Mouse (Mus musculus) T-helper 1 cell (primary cell): ENCODE measurements around the gene Fam50b.

Experiments used
- in situ Hi-C: fragments of 300-600 bp; cut with MboI, MseI; formaldehyde crosslinking; loops from one replicate; pipeline ENCODE4 v1.15.1; 2025; ENCODE audit warnings: high pct_unique_total_duplicates

Fam50b gene

DNA sequence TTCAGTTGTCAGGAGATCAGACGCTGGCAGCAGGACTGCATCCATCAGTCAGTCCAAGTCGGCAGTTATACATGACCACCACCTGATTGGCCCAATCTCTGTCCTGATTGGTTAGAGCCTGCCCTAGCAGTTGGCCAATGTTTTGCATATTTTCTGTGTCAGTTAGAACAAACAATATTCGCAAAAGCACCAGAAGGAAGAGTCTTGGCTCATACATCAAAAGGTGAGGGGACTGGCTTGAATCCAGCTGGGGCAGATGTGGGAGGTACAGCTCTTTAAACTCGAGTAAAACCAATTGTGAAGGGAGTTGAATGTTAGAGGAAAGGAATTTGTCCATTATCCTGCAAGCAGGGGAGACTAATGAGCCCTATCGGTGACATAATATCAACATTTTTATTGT is at the start of gene Fam50b:
Fam50b (plus strand) TSS at position 165 of the 400 bp plus-strand sequence.
- in situ Hi-C loops = no loop called here

DNA sequence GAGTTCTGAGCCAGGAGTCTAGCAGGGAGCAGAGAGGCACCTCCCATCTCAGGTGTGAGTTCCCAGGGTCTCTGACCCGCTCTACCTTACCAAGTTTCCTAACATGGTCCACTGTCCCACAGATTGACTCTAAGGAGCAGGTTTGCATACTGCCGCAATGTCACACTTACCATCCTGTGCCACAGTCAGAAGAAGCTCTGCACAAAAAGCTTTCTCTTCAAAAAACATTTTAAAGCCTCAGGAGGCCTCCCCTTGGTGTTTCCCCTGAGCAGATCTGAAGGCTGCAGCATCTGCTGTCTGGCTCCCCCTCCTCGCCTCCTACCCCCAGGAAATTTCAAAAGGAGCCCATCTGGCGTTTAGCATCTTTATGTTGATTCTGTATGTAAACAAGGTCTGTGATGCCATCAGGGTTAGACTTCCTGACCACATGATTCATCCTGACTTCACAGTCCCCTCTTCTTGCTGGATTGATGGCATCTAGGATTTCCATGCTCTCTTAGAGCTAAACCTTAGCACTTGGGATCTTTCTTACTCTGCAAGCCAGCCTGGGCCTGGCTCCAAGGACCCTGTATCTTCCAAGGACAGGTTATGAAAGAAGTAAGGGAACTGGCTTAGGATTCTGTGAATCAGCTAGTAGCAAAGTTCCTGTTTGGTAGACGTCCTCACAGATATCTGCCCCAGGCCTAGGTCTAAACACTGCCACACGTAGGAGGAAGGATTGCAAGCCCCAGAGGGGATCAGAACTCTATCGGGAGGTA is 49.5 kb upstream of the Fam50b start:
- in situ Hi-C loops = no loop called here

DNA sequence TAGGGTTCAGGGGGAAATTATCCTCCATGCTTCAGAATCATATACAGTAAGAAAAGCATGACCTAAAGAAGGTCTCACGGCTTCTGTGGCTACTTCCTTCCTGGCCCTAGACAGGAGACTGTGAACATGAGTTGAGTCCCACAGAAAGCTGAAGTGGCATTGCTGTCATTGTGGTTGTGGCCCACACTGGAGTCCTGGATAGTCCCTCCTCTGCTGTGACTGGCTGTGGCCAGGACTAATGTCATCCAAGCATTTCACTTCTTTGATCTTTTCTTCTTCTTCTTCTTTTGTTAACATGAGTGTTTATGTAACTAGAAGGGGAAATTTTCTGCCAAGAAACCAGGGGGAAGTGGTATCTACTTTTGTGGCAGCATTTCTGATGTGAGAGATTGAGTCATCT is 43.6 kb upstream of the Fam50b start:
- in situ Hi-C loops = no loop called here

DNA sequence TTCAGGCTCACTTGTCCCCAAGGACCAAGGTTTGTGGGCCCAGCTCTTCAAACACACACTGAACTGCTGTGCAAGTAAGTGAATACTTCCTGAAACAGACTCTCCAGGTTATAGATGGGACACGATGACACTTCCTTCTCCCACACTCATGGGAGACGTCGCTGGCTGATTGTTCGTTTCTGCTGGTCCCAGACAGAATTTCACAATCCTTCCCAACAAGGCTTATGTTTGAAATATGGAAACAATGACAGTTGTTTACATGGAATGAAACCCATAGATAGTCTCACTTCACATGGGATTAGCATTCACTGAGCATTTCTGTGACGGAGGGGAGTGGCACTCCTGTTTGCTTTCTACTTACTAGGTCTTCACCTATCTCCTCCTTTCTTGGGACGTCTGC is 41.5 kb upstream of the Fam50b start:
- in situ Hi-C loops = no loop called here

DNA sequence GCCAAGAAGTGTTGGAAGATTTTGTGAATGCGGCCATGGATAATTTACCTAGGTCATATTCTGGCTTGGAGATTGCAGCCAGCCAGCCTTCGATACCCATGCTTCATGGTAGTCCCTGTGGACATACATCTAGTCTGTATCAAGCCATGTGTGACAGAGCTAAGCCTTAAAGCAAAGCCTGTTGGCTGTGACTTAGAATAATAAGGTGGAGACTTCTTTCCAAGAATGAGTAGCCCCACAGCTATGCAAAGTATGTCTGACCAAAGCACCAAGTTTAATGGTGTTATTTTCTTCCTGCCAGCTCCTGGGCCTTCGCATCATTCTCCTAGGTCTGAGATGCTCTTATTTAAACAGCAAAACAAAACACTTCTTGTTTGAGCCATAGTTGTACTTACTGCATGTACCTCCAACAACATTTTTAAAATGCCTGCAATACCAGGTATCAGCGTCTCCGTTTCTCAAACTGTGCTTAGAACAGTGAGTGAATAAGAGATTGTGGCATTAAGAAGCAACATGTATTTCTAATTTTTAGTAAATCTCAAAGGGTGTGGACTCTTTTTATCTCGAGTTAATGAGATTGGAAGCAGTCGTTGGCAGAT is 37.8 kb upstream of the Fam50b start:
- in situ Hi-C loops = no loop called here

DNA sequence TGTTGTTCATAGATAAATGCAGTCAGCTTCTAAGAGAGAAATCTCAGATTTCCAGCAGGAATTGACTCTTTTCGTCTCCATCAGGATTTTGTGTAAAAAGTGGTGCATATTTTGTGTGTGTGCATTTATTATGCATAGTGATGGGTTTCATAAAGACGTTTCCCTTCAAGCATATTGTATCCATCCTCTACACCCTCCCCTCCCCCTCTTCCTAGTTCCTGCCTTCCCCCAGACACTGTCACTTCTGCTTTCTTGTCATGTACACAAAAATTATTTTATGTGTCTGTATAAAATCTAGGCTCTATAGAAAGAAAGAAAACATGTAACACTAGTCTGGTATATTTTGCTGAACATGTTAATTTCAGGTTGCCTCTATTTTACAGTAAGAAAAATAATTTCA is 34.6 kb upstream of the Fam50b start:
- in situ Hi-C loops = no loop called here

DNA sequence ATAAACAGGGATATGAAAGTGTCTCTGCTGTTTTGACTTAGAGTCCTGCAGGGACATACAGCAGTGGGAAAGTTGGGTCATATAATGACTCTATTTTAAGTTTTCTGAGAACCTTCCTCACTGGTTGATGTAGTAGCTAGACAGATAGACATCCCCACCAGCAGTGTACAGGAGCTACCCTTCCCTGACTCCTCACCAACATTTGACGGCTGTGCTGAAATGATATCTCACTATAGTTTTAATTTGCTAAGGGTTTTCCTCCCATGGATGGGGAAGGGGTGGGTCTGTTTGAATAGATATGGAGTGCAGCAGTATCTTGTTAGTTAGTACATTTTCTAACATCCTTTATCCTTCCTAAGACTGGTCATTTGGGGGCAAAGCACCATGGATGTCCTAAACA is 34.0 kb upstream of the Fam50b start:
- in situ Hi-C loops = no loop called here

DNA sequence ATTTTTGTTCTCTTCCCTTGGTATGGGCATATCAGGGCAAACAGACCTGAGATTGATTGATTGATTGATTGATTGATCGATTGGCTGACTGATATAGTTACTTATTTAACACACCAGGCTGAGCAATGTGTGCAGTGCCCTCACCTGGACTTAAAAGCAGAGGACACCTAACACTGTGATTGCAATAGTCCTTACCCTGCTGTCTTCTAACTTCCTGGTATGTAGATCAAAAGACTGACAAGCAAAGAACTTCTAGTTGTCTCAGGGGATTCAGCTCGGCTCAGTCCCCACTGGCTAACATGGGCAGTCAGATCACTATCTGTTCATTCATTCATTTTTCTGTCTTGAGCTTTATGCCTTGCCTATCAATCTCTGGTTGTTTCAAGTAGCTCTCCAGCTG is 31.3 kb upstream of the Fam50b start:
- in situ Hi-C loops = no loop called here

DNA sequence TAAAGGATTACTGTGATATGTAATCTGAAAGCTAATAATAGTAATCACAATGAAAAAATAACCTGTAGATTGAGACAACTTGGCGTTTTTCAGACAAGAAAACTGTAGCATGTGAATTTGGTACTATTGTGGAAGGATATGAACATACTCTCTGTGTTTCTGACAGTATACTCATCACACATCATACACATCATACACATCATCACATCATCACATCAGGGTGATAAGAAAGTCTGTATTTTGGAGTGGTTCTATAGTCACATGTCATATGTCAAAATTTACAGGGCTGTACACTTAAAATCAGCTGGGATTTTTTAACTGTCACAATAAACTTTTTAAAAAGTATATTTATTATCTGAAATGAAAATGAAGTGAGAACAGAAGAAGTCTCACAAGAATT is 30.9 kb upstream of the Fam50b start:
- in situ Hi-C loops = no loop called here

DNA sequence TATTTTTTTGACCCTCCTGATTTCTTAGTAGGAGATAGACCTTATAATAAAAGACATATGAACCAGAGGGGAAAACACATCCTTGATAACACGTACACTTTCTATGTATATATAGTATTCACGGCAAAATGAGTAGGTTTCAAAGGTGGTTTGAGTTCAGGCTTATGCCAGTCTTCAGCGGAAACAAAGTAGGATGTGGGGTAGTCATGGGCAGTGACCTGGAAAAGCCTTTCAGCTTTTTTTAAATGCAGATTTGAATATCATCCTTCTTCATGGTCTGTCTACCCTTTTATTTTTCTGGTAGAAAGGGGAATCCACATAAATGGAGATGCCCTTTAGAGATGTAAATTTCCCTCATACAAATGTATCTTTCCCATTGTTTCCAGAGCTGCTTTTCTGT is 29.8 kb upstream of the Fam50b start:
- in situ Hi-C loops = no loop called here

DNA sequence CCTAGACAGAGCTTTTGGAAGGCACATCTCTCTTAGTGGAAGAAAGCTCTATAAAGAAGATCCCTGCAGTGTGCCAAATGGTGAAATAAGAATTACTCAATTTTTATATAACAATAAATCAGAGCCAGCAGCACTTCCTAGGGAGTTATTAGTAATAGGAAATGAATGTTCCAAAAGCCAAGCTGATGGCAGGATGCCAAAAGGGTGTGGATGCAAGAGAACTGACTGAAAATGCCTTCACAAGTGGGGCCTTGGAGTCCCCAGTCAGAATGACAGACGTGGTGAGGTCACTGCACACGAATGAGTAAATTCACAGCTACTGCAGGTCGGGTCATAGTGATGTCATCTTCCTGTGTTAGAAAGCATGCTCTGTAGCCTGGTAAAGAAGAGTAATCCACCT is 25.7 kb upstream of the Fam50b start:
- in situ Hi-C loops = no loop called here

DNA sequence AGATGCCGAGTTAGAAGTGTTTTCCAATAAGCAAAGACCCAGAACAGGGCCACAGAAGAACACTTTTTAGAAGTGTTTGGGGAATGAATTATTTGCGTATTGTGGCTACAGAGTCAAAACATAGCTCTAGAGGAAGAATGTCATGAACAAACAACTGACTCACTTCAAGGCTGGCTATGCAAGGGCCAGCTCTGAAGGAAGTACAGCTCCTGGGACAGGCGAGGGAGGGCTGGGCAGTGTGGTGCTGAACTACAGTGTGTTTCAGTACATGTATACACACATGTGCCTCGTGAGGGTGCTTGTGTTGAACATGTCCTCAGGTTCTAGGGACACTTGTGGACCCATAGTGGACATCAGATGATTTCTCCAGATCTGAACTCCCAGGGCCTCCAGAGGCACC is 25.1 kb upstream of the Fam50b start:
- in situ Hi-C loops = no loop called here

DNA sequence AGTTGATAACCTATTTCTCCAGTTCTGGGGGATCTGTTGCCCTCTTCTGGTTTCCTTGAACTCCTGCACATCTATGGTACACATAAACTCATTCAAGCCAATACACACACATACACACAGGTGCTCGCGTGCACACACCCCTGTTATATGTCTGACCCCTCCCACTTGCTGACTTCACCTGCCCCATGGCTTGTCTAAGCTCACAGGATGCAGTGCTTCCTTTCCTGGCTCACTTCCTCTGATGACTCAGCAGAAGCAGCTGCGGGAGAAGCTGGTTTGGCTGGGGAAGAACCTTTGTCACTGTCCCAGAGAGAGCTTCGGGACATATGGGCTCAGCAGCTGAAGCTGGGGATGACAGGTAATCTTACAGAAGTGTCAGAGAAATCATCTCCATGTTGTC is 23.2 kb upstream of the Fam50b start:
- in situ Hi-C loops = no loop called here

DNA sequence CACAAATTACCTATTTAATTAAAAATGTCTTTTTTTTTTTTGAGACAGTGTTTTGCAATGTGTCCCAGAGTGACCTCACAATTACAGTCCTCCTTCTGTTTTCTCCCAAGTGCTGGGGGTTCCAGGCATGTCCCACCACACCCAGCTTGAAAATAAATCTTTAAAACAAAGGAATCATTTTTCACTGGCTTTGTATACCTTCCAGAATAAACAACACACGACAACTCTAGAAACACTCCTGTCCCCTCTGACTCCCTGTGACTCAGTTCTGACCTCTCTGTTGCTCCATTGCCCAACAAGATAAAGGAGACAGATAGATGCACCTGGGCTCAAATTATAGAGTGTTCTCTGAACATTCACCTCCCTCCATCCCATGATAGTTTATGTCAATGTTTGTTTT is 21.8 kb upstream of the Fam50b start:
- in situ Hi-C loops = no loop called here

DNA sequence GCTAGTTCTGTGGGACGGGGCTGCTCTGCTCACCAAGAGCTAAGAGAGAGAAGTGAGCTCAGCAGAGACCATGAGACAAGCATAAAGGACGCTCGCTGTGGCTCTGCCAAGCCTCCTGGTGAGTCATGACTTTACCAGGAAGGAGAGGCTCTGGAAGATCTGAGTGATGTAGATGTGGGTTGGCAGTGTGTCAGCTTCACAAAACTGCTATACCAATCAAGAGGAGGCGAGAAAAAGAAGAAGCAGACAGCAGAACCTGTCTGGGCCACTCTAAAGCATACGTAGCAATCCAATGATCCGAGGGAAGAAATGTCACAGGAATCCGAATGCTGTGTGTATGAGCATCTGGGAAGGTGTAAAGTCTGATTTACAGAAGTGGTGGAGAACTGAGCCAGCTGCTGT is 19.2 kb upstream of the Fam50b start:
- in situ Hi-C loops = no loop called here

DNA sequence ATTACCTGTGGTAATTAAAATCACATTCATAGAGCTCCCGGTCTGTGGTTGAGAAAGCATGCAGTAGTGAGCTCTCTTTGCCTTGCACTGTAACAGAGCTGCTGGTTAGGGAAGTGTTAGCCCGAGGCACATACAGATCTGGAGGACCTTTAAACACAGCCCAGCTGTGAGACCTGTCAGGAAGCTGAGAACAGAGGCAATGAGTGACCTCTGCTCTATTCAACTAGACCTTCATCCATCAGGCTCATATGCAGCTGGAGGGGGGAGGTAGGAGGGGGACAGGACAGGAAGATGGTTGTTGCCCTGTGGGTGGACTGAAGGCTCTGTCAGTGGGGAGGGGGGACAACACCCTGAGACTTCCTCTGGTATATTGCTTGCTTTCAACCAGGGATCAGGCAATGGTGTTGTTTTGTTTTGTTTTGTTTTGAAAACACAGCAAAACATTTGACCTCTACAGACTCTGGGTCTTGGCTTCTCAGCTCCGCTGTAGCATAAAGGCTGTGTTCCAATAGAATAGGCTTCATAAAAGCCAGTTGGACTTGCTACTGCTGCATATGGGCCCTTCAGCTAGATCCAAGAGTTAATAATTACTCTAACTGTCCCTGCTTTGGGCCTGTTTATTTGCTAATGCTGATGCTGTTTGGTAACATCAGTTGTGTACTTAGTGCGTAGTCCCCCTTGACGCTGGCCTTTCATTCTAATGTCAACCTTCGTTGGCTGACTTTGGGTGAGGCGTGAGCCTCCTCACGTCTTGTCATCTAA is 9.6 kb upstream of the Fam50b start:
- in situ Hi-C loops = no loop called here

DNA sequence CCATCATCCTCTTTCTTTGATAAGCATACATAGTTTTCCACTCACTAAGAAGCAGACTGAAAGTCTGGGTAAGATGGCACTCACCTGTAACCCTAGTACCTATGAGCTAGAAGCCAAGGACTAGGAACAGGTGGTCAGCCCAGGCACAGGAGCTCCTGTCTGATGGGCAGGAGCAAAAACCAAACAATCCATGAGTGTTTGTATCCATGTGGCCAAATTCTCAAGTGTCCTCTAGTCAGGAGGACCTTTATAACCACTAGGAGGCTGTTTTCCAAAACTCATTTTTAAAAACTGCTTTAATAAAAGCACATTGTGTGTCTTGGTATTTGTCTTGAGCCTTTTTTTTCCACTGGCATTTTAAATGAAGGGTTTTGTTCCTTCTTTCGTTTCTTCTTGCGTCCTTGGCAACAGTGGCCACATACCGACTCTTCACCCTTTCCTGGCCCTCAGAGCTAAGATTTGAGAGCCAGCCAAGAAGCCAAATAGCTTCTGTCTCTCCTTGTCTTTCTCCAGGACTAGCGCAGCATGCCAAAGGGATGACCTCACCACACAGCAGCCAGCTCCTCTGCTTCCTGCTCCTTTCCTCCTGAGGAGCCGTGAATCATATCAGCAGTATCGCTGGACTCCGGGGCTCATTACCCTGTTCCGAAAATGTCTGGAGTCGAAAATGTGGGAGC is 8.7 kb upstream of the Fam50b start:
- in situ Hi-C loops = no loop called here

DNA sequence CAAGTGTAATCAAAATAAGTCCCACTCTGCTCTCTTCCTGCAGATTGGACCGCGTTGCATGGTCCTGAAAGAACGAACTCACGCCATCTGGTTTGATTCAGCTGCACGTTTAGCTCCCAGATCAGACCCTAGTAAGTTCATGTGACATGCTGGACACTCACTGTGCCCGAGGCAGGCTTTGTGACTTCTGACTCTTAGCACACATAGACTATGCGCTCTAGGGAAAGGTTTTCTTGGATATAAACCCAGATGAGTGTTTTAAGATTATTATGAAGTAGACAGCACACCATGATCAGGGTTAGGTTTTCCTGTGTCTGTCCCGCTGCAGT is 8.2 kb upstream of the Fam50b start:
- in situ Hi-C loops = no loop called here

DNA sequence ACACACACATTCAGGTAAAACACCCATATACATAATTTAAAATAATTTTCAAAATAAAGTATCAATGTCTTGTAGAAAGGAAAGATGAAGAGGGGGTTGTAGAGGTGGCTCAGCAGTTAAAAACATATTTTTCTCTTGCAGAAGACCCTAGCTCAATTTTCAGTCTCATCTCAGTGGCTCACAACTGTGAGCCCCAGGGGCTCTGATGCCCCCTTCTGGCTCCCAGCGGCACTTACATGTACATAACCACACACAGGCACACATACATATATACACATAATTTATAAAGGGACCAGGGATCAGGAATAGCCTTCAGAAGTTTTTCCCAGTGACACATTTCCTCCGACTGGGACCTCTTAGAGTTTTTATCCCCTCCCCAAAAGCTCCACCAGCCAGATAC is 7.6 kb upstream of the Fam50b start:
- in situ Hi-C loops = no loop called here

DNA sequence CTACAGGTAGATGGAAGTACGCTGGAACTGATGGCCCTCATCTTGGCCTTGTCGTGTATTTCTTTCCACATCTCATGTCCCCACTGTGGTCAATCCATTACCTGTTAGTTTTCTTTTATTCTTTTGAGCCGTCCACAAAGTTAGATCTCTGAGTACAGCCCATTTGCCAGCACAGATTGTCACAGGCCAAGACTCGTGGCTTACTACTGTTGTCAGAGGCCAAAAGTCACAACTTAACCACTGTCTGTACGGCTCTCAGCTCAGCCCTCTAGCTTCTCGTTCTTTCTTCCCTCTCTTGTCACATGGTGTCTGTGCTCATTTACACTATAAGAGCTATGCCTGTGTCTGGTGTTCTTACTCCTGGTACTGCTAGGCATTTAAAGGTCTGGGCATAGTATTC is 3.1 kb upstream of the Fam50b start:
- in situ Hi-C loops = no loop called here

DNA sequence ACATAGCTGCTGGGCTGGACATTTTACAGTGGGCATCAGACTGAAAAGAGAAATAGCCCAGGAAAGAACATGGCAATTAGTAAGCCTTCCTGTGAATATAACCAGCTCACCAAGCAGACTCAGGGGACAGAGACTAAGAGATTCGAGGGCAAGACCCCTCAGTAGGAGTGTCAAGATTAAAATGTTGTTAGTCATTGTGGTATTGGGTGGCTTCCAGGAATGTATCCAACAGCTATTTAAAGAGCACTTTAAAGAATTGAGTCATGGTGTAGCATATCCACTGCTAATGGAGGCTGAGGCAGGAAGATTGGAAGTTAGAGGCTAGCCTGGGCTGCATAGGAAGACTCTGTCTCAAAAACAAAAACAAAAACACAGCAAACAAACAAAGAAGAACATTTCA is 870 bp upstream of the Fam50b start:
- in situ Hi-C loops = no loop called here

DNA sequence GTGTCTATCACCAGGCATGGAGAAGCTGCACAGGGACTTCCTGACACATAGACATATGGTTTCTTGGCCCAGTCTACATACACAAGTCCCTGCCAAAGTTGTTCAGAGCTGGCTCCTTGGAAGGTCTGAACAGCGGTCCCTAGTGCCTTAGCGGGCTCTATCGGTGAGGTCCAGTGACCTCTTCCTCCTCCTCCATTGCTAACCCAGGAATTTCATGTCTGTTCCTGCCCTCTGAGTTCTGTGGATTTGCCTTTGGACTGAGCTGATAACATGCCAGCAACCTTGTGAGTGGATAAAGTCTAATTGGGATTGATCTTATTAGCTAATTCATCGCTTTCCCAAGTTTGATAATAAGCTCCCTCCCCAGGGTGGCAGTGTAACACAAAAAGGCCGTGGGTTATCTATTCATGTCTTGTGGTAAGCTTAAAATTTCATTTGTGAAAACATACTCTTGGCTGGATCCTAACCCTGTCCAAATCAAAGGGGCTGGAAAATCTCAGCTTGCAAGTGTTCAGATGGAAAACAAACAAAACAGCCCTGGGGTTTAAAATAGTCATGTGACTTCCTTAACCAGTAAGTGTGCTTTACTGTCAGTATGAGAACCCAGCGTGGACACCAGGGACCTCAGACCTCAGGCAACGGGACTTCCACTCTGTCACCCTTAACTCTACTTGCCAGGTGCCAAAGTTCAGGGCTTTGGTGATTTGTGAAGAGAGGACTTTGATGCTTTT is 3.5 kb downstream of the Fam50b start:
- in situ Hi-C loops = no loop called here
